Comparison of ENCODE assay signal across 35 mouse cellular contexts in the genomic region with DNA sequence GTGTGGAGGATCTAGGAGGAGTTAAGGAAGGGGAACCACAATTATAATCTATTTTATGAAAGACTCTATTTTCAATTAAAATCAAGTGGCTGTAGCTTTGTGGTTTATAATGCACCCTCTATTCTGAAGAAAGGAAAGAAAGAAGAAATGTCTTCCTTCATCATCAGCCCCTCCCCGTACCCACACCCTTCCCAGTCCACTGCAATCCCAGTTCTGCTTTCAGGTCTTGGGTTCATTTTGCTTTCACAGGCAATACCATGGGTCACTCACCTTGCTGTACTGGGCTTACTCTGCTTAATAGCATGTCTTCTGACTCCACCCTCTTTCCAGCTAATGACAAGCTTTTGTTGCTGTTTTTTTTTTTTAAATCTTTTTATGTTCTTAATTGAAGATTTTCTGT. TPM values are rescaled to one million over a fixed set of nuclear protein-coding genes. Genes with fewer than 3 reads are reported as not detected.
"Had no signal": no experiment of that assay in that cellular context is flagged by ENCODE, and none has a peak within 500 bp of the region (broad histone marks: within the 10 kb centered on the region; RNA-seq: fewer than 3 reads in every experiment).

No protein-coding gene starts in this region.

- H3K9ac ChIP-seq: limb, embryonic 12.5 days; limb, embryonic 13.5 days; limb, embryonic 15.5 days; liver, embryonic 13.5 days; liver, embryonic 14.5 days; liver, embryonic 15.5 days; liver, postnatal 0 days; lung, embryonic 14.5 days; lung, embryonic 15.5 days; midbrain, embryonic 12.5 days; midbrain, embryonic 13.5 days; midbrain, embryonic 15.5 days; neural tube, embryonic 12.5 days had no signal

- H3K4me3 ChIP-seq: limb, embryonic 10.5 days; limb, embryonic 12.5 days; limb, embryonic 13.5 days; limb, embryonic 15.5 days; liver, embryonic 13.5 days; liver, embryonic 15.5 days; lung, embryonic 15.5 days; megakaryocyte, embryonic 14.5 days; midbrain, embryonic 10.5 days; midbrain, embryonic 12.5 days; midbrain, embryonic 13.5 days; midbrain, embryonic 15.5 days; myocyte; neural tube, embryonic 12.5 days had no signal

- H3K36me3 ChIP-seq: limb, embryonic 10.5 days; limb, embryonic 12.5 days; limb, embryonic 13.5 days; limb, embryonic 15.5 days; liver, embryonic 13.5 days; liver, embryonic 15.5 days; lung, embryonic 15.5 days; midbrain, embryonic 10.5 days; midbrain, embryonic 12.5 days; midbrain, embryonic 13.5 days; midbrain, embryonic 15.5 days; neural tube, embryonic 12.5 days had no signal

- DNase-seq: left cerebral cortex, postnatal 4 days; liver; liver, embryonic 13.5 days; liver, postnatal 0 days; lung, adult 18-20 months; lung, adult 2 months; lung, embryonic 14.5 days; lung, postnatal 10 days; lung, postnatal 14 days; lung, postnatal 36 days; lung, postnatal 4 days; midbrain, embryonic 14.5 days had no signal

- H3K9me3 ChIP-seq: limb, embryonic 10.5 days; limb, embryonic 12.5 days; limb, embryonic 13.5 days; limb, embryonic 15.5 days; liver, embryonic 13.5 days; liver, embryonic 15.5 days; lung, embryonic 15.5 days; megakaryocyte, embryonic 14.5 days; midbrain, embryonic 10.5 days; midbrain, embryonic 12.5 days; midbrain, embryonic 13.5 days; midbrain, embryonic 15.5 days; neural tube, embryonic 12.5 days had no signal

- H3K27me3 ChIP-seq: limb, embryonic 12.5 days; limb, embryonic 13.5 days; limb, embryonic 15.5 days; liver, embryonic 13.5 days; liver, embryonic 15.5 days; lung, embryonic 15.5 days; megakaryocyte, embryonic 14.5 days; midbrain, embryonic 12.5 days; midbrain, embryonic 13.5 days; midbrain, embryonic 15.5 days; neural tube, embryonic 12.5 days had no signal

- H3K27ac ChIP-seq: limb, embryonic 10.5 days; limb, embryonic 12.5 days; limb, embryonic 13.5 days; limb, embryonic 15.5 days; liver, embryonic 13.5 days; liver, embryonic 14.5 days; liver, embryonic 15.5 days; lung, embryonic 15.5 days; macrophage; midbrain, embryonic 10.5 days; midbrain, embryonic 12.5 days; midbrain, embryonic 13.5 days; midbrain, embryonic 15.5 days; neural tube, embryonic 12.5 days had no signal

- H3K4me2 ChIP-seq: limb, embryonic 12.5 days; limb, embryonic 13.5 days; limb, embryonic 15.5 days; liver, embryonic 11.5 days; liver, embryonic 13.5 days; liver, embryonic 15.5 days; lung, embryonic 14.5 days; lung, embryonic 15.5 days; midbrain, embryonic 11.5 days; midbrain, embryonic 12.5 days; midbrain, embryonic 13.5 days; midbrain, embryonic 15.5 days; neural tube, embryonic 12.5 days had no signal

- ATAC-seq: liver, postnatal 0 days; lung, postnatal 0 days; midbrain, embryonic 13.5 days; midbrain, embryonic 15.5 days; midbrain, embryonic 16.5 days had no signal

- H3K4me1 ChIP-seq: limb, embryonic 10.5 days; limb, embryonic 12.5 days; limb, embryonic 13.5 days; limb, embryonic 15.5 days; liver, embryonic 13.5 days; liver, embryonic 15.5 days; lung, embryonic 15.5 days; megakaryocyte, embryonic 14.5 days; midbrain, embryonic 10.5 days; midbrain, embryonic 12.5 days; midbrain, embryonic 13.5 days; midbrain, embryonic 15.5 days; neural tube, embryonic 12.5 days had no signal

RNA-seq across cellular contexts. Expression of a gene that starts 21.4 kb away (rescaled TPM):
- total RNA-seq: left cerebral cortex, postnatal 4 days; midbrain, postnatal 0 days had no signal

RNA-seq across cellular contexts. Expression of a gene that starts 24.6 kb away (rescaled TPM):
- total RNA-seq: left cerebral cortex, postnatal 10 days; left cerebral cortex, postnatal 4 days; midbrain, postnatal 0 days had no signal
- polyA plus RNA-seq: limb, embryonic 10.5 days; limb, embryonic 11.5 days; limb, embryonic 12.5 days; lung, embryonic 14.5 days; midbrain, embryonic 13.5 days; midbrain, embryonic 15.5 days; midbrain, embryonic 16.5 days; neural tube, embryonic 11.5 days had no signal
